Mouse (Mus musculus) monocyte, adult 2 months (primary cell): ENCODE measurements around the gene BC025920.
A peak's percentile ranks its signal among the peaks of the same experiment; 100 is the strongest.
"Not testable (repeated sequence)": the region's sequence is repeated elsewhere in the genome, so short reads cannot be mapped to it uniquely, and the experiment has no call there.

Experiments
- DNase-seq, 2 experiments: peaks; one replicate each; pipeline ENCODE4 v3.0.0; 2022; ENCODE audit warnings: low spot score in 2 of 2, low read depth in 1 of 2

Gene BC025920

DNA sequence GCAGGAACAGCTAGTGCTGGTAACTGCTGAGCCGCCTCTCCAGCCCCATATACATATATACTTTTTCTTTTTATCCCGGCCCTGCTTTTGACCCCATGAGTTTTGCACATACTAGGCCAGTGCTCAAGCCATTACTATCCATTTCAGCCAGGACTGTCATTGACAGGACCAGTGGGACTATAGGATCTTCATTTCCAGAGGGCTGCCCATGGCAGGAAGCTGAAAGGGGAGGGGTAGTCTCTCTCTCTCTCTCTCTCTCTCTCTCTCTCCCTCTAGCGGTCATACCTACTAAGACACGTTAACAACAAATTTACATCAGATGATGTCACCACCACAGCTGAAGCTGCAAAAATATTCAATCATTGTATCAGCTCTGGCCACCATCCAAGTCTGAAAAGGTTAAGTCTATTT is 3.3 kb upstream of the BC025920 start:
- no peak for DNase-seq

- DNase-seq: no peak
These were observed 1.8 kb upstream of the BC025920 start for GRCm38 (mm10) chr10:81604019-81604967.

GRCm38 (mm10) chr10:81604968-81605665 is 953 bp upstream of the BC025920 start:
- peak; percentile 48 to 68 for DNase-seq

- DNase-seq: no peak
These were observed 450 bp upstream of the BC025920 start for GRCm38 (mm10) chr10:81605666-81605973.

GRCm38 (mm10) chr10:81608308-81608707 is 2.2 kb downstream of the BC025920 start:
- no peak for DNase-seq

- DNase-seq: no peak
These were observed 6.7 kb downstream of the BC025920 start for GRCm38 (mm10) chr10:81612779-81613178.

DNA sequence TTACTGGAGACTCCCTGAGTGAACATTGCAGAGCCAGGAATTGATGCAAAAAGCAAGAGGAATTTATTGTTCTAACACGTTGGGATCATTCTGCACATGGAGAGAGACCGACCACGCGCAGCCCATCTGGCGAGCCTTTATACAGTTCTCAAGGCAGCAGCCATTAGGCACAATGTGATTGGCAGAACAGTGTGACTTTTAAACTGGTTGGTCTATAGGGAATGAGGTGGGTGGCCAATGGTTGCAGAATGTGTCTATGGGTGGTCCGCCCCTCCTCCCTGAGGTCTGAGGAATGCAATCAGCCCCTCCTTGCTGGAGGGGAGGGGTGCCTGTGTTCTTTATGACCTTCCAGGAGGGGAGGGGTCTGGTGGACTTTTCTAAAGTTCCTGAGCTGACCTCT is 9.4 kb downstream of the BC025920 start:
- DNase-seq: no peak

DNA sequence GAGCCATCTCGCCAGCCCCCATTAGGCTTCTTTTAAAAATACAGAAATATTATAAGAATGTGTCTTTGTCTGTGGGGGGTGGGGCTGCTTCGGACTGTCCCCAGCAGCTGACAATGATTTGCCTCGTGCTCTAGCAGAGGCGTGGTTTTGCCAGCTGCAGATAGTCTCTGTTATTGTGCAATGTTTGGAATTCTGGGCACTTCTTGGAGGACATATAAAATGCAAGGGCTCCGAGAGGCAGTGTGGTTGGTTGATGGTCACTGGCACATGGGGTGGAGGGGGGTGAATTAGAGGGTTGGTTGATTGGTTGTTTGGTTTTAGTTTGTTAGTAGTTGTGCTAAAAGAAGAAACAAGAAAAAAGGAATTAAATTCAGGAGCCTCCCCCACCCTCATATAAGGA is 13.9 kb downstream of the BC025920 start:
- no peak for DNase-seq

DNA sequence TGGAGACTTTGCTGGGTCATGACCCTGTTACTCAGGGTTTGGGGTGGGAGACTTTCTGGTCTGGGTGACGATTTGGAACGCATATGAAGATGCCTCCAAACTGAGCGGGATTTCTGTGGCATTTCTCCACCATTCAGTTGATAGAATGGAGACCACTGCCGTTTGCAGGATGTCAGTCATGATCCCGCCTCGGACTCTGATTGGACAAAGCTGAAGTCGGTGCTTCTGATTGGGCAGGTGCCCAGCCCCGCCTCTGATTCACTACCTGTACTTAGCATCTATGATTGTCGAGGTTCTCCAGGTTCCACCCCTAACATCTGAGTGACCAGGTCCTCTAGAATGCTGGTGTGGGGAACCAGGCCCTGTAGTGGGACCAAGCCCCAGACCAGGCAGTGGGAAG is 14.7 kb downstream of the BC025920 start:
- DNase-seq: no peak

- DNase-seq: no peak
These were observed 17.4 kb downstream of the BC025920 start for GRCm38 (mm10) chr10:81623441-81623840.

DNA sequence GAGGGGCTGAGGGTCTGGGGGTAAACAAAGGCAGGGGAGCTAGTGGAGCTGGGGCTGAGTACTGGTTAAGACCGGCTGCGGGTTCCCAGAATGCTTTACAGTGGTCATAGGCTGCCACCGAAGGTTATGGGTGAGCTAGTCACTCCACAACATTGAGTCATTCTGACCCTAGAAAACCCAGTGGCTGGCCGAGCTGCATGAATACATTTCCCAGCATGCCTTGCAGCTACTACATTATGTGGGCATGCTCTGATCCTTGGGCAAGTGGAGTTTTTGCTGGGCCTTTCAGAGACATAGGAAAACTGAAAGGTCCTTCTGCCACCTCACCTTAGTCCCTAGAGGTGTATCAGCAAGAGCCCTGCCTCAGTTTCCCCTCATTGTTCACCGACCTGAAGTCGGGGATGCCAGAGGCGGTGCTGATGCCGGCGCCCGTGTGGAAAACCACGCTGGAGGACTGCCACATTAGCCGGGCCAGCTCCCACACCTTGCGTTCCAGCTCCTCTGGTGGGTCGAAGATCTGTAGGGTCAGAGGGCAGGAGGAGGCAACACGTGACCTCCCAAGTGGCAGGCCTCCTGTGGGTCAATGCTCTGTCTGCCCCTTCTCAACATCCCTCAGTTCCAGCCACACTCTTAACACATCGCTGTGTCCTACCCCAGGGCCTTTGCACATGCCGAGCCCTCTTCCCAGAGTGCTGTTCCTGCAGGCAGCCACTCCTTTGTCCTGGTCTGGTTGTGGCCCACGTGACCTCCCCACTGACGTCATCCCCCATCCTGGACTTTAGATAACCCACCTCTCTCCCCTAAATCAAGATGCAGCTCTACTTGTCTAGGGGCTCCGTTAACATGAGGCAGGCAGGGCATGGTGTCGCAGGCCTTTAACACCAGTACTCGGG is 20.3 kb downstream of the BC025920 start:
- no peak for DNase-seq

GRCm38 (mm10) chr10:81626994-81627835 is 21.1 kb downstream of the BC025920 start, which contains the start of gene Sirt6:
TSS of gene Sirt6 (minus strand) at chr10:81627797.
- peak; percentile 76 to 80 for DNase-seq

DNA sequence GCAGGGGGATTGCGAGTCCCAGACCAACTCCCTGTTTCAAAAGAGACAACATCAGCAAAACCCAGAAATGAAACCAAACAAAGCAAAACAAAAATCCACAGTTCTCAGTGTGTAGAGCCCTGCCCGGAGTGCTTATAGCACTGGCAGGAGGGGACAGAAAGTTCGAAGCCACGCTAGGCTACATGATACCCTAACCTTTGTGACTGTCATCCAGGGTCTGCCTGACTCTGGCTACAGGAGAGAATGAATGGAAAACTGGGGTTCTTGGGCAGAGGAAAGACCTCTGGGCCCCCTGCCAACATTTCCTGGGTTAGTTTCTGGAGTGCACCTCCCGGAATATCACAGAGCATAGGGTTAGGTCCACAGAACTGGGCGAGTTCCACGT is 21.8 kb downstream of the BC025920 start:
- DNase-seq: no peak

- DNase-seq: no peak
These were observed 22.3 kb downstream of the BC025920 start, which contains the start of gene Ankrd24 for GRCm38 (mm10) chr10:81628390-81628789. TSS of gene Ankrd24 (plus strand) at chr10:81628540.

DNA sequence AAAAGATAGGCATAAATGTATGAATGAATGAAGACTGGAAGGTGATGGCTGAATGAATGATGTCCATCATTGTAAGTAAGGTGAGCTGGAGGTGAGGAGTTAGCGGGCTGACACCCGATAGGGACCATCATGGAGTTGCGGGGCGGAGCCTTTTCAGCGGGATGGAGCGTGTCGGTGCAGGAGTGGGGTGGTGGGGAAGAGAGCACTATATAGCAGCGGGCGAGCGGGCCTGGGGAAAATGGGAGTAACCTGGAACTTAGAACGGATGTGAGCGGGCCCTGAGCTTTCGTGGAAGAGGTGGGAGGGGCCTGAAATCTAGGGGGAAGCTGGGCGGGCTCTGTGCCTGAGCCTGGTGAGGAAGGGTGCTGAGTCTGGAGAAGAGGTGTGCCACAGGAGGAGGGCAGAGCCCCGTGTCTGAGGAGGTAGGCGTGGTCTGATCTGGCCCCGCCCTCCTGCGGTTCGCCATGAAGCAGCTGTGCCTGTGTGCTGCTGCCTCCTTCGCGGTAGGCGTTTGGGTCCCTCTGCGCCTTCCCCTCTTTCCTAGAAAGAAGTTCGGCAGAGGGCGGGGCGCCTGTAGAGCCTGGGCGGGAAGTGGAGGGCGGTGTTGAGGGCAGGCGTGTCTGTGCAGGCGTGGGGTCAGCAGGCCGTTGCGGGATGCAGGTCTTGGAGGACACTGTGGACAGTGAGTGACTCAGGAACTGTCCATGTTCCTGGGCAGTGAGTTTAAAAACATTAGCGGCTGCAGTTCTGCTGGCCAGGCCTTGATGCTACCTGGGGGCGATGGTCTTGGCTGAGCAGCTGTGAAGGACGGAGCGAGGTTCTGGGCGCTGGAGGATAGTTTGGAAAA is 27.4 kb downstream of the BC025920 start:
- peak; percentile 46 to 47 for DNase-seq

DNA sequence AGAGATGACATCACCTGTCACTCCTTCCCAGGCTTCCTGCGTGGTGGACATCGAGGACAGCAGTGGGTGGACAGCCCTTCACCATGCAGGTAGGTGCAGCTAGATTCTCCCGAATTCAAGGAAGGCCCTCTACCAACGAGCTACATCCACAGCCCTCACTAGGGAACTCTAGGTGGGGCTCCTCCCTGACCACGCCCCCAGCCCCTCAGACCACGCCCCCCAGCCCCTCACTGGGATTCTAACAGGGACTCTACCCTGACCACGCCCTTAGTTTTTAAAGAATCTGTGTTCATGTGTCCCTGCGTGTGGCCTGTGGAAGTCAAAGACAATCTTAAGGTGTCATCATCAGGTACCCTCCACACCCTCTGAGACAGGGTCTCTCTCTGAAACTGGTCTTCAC is 30.3 kb downstream of the BC025920 start:
- no peak for DNase-seq

DNA sequence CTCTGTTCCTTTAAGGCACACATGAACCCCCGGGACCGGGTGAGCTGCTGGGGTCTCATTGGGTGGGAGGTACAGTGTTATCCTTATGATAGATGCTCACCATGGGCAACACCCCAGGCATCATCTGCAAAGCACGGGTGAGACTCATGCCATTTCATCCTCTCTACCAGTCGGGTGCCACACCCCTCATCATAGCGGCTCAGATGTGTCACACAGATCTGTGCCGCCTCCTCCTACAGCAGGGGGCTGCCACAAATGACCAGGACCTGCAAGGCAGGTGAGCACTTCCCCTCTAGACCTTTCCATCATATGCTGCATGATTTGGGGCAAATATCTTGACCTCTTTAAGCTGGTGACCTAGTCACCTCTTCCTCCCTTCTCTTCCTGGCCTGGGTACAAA is 32.0 kb downstream of the BC025920 start:
- DNase-seq: no peak

DNA sequence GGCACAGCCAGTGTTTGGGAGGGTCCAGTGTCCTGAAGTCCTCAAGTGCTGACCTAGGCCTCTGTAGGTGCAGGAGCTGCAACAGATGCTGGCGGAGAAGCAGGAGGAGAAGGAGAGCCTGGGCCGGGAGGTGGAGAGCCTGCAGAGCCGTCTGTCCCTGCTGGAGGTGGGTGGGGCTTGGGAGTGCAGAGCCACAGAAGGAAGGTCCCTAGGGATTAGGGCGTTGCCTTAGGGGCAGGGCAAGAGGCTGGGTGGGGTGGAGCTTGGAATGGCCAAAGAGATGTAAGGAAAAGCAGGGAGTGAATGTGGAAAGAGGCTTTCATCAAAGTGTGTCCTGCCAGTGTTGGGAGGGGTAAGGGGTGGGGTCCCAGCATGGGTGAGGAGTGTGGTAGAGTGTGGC is 34.8 kb downstream of the BC025920 start:
- DNase-seq: not testable (repeated sequence)

- no peak for DNase-seq
These were observed 35.5 kb downstream of the BC025920 start for GRCm38 (mm10) chr10:81641566-81641965.
